ENCODE assay signal across 8 mouse cellular contexts in genomic region chr12:7978190-7978884, GRCm38 (mm10). TPM values are rescaled to one million over a fixed set of nuclear protein-coding genes. Genes with fewer than 3 reads are reported as not detected.
DNase-seq lines count a peak whose midpoint lies in the region; ATAC-seq and TF ChIP-seq lines count a peak whose summit lies in the region.

No protein-coding gene starts in this region.

- no peak overlapping the region for H3K27ac ChIP-seq in left cerebral cortex, adult 2 months

- H3K4me3 ChIP-seq in left cerebral cortex, adult 2 months: peak overlapping the region; percentile 31

- no peak for ATAC-seq in inflammation-experienced regulatory T-cells, adult 6 months

- intact Hi-C loops in left cerebral cortex, adult 2 months (cut with DNase I): loop anchor here (1.0 kb wide), 1 partner anchor 108 kb away; no protein-coding TSS in a partner anchor

- peak; percentile 98 for TF ChIP-seq CTCF in left cerebral cortex, adult 2 months (IDR thresholded peaks at IDR 0.05)

- peak; percentile 43 to 85 for DNase-seq in adrenal gland, adult (ENCODE audit: inconsistent age in 2 of 2, low spot score in 1 of 2)
- DNase-seq in cerebellum, postnatal 25 days: peak; percentile 68 to 80
- DNase-seq in frontal cortex, postnatal 36 days (ENCODE audit: low spot score in 2 of 2): peak; percentile 78
- DNase-seq in induced T-regulatory cell, adult 2 months (ENCODE audit: low read depth): peak; percentile 40
- peak; percentile 70 to 81 for DNase-seq in left cerebral cortex, adult 2 months (ENCODE audit: extremely low spot score in 1 of 2, low spot score in 2 of 2)
- peak; percentile 51 to 73 for DNase-seq in lung, postnatal 4 days
- DNase-seq in right cerebral cortex, postnatal 10 days (ENCODE audit: low spot score in 2 of 2): peak; percentile 74 to 83

RNA-seq across cellular contexts. Expression of gene Apob, which starts 0.9 kb away (rescaled TPM):
- not detected for total RNA-seq in left cerebral cortex, adult 2 months (2021)
- polyA plus RNA-seq in inflammation-experienced regulatory T-cells, adult 6 months (2017; shearing (Covaris generic)): under 1 TPM in 1 of 3 experiments, not detected in 2; 0.05 TPM
